Mouse (Mus musculus): Measurements from ENCODE around the gene Fhdc1. TPM values are rescaled to one million over a fixed set of nuclear protein-coding genes. Genes with fewer than 3 reads are reported as not detected.

Gene Fhdc1
- polyA plus RNA-seq, 1 experiment from 2014 or later: 5.7 TPM

GRCm38 (mm10) chr3:84465822-84466500 lies 14.3 kb downstream of the Fhdc1 start:
- Histone ChIP-seq H3K9ac (ENCODE audit: low read depth, low read length) (no peak overlapping the region), H3K27me3 (replicated peaks; ENCODE audit: control insufficient read depth, insufficient read depth, low read length) (no peaks in the 10 kb centered on the region), H3K9me3 (ENCODE audit: control insufficient read depth, low read length) (no peaks in the 10 kb centered on the region), H3K27ac (ENCODE audit: low read depth, low read length) (no peak overlapping the region), H3K36me3 (ENCODE audit: control insufficient read depth, insufficient read depth, low read length) (no peaks in the 10 kb centered on the region), H3K4me1 (ENCODE audit: control insufficient read depth, insufficient read depth, low read depth, low read length) (no peaks in the 10 kb centered on the region), H3K4me2 (ENCODE audit: low read length) (no peak overlapping the region), H3K4me3 (ENCODE audit: low read length) (no peak overlapping the region)
- 74% methylated on average over 6 of the region's 6 CpGs for WGBS
- no peak for ATAC-seq

DNA sequence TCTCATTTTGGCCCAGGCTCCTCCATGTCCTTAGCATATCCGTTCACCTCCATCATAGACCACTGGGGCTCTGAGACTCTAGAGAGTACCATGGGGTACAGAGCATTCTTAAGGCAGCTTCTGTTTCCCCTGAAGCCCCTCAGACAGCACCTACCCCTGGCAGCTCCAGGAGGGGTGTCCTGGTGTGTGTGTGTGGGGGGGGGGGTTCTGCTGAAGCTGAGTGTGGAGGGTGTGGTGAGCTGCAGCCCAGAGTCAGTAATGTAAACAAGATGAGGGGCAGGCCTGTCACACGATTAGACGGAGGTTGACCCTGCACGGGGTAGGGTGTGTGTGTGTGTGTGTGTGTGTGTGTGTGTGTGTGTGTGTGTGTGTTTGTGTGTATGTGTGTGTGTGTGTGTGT lies 18.5 kb downstream of the Fhdc1 start:
- Histone ChIP-seq H3K9me3 (ENCODE audit: control insufficient read depth, low read length) (no peaks in the 10 kb centered on the region), H3K9ac (ENCODE audit: low read depth, low read length) (no peak overlapping the region), H3K27me3 (replicated peaks; ENCODE audit: control insufficient read depth, insufficient read depth, low read length) (no peaks in the 10 kb centered on the region), H3K4me3 (ENCODE audit: low read length) (no peak overlapping the region), H3K36me3 (ENCODE audit: control insufficient read depth, insufficient read depth, low read length) (no peaks in the 10 kb centered on the region), H3K4me2 (ENCODE audit: low read length) (no peak overlapping the region), H3K27ac (ENCODE audit: low read depth, low read length) (no peak overlapping the region), H3K4me1 (ENCODE audit: control insufficient read depth, insufficient read depth, low read depth, low read length) (peaks cover 3% of the 10 kb centered on the region; the same call in 1 of the 2 replicates)
- WGBS: 36% methylated on average over 4 of the region's 4 CpGs
- no peak for ATAC-seq

DNA sequence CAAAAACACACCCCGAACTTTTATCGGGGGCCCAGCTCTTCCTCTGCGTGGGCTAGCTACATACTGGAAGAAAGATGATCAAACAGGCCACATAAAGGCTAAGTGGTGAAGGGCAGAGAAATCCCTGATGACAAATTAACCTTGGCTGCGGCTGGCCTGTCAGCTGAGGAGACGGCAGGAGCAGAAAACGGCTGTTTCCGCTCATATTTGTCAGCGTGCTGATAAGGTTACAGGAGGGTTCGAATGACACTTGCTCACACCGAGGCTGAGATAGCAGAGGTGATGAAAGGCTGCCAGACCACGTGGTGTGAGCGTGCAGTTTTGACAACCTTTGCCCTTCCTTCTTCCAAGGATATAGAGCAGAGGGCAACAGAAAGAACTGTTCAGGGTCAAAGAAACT lies 19.3 kb downstream of the Fhdc1 start:
- H3K9ac ChIP-seq (ENCODE audit: low read depth, low read length): no peak overlapping the region
- 38% methylated on average over 12 of the region's 12 CpGs for WGBS
- H3K4me3 ChIP-seq (ENCODE audit: low read length): no peak overlapping the region
- no peak overlapping the region for H3K27ac ChIP-seq (ENCODE audit: low read depth, low read length)
- H3K4me1 ChIP-seq (ENCODE audit: control insufficient read depth, insufficient read depth, low read depth, low read length): peaks cover 3% of the 10 kb centered on the region; the same call in 1 of the 2 replicates
- H3K9me3 ChIP-seq (ENCODE audit: control insufficient read depth, low read length): no peaks in the 10 kb centered on the region
- peak; percentile 34; the same call in 1 of the 2 replicates for ATAC-seq
- H3K36me3 ChIP-seq (ENCODE audit: control insufficient read depth, insufficient read depth, low read length): no peaks in the 10 kb centered on the region
- H3K27me3 ChIP-seq (replicated peaks; ENCODE audit: control insufficient read depth, insufficient read depth, low read length): no peaks in the 10 kb centered on the region
- H3K4me2 ChIP-seq (ENCODE audit: low read length): no peak overlapping the region

DNA sequence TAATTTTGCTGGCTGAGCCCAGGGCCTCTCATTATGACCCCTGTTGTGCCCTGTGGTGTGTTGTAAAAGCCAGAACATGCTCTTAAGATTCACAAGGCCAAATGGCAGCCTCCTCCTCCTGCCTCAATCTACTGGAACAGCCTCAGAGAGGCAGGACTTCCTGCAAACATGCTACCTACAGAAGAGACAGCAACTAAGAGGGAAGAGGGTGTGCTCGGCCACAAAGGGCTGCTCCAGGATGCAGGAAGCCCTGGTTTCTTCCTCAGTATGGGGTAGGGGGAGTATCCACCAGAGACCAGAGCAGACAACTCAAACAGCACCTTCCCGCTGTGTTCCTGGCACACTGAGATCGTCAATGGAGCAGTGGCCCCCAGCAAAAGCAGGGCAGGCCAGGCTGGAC lies 19.7 kb downstream of the Fhdc1 start:
- peak; percentile 27; the same call in 1 of the 2 replicates for ATAC-seq
- Histone ChIP-seq H3K9me3 (ENCODE audit: control insufficient read depth, low read length) (no peaks in the 10 kb centered on the region), H3K4me2 (ENCODE audit: low read length) (no peak overlapping the region), H3K9ac (ENCODE audit: low read depth, low read length) (no peak overlapping the region), H3K27ac (ENCODE audit: low read depth, low read length) (no peak overlapping the region), H3K4me1 (ENCODE audit: control insufficient read depth, insufficient read depth, low read depth, low read length) (peaks cover 3% of the 10 kb centered on the region; the same call in 1 of the 2 replicates), H3K27me3 (replicated peaks; ENCODE audit: control insufficient read depth, insufficient read depth, low read length) (no peaks in the 10 kb centered on the region), H3K4me3 (ENCODE audit: low read length) (no peak overlapping the region), H3K36me3 (ENCODE audit: control insufficient read depth, insufficient read depth, low read length) (no peaks in the 10 kb centered on the region)
- 37% methylated on average over 3 of the region's 3 CpGs for WGBS

DNA sequence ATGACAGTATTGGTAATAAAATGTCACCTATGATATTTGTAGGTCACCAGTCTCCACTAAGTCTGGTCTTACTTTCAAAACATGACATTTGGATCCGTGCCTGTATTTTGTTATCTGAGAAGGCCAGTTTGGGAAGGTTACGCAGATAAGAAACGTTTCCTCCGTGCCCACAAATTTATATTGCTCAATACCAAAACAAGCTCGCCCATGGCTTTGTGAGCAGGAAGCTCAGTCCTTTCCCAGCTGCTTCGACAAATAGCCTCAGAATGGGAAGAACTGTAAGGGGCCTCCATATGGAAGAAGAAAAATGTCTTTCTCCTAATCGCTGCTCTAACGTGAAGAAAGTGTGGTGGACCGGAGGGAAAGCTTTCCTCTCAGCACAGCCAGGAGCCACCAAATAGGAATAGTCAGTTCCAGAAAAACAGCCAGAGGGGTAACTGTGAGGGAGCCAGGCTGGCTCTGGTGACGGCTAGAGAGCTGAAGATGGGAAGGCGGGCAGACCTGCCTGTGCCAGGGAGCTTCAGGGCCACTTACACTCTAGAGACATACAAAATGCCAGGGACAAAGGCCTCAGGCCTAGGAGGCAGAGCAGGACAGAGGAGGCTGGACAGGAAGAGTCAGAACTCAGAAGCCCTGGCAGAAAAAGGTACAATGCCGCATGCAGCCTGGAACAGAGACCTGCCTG lies 24.4 kb downstream of the Fhdc1 start:
- H3K27me3 ChIP-seq (replicated peaks; ENCODE audit: control insufficient read depth, insufficient read depth, low read length): no peaks in the 10 kb centered on the region
- H3K9me3 ChIP-seq (ENCODE audit: control insufficient read depth, low read length): no peaks in the 10 kb centered on the region
- no peak overlapping the region for H3K4me2 ChIP-seq (ENCODE audit: low read length)
- ATAC-seq: no peak
- H3K4me3 ChIP-seq (ENCODE audit: low read length): no peak overlapping the region
- WGBS: 76% methylated on average over 12 of the region's 12 CpGs
- no peak overlapping the region for H3K27ac ChIP-seq (ENCODE audit: low read depth, low read length)
- H3K9ac ChIP-seq (ENCODE audit: low read depth, low read length): no peak overlapping the region
- H3K36me3 ChIP-seq (ENCODE audit: control insufficient read depth, insufficient read depth, low read length): peaks cover 2% of the 10 kb centered on the region; the same call in 1 of the 2 replicates
- peaks cover 3% of the 10 kb centered on the region; the same call in 1 of the 2 replicates for H3K4me1 ChIP-seq (ENCODE audit: control insufficient read depth, insufficient read depth, low read depth, low read length)

GRCm38 (mm10) chr3:84450651-84451050 lies 29.6 kb downstream of the Fhdc1 start:
- Histone ChIP-seq H3K4me3 (ENCODE audit: low read length) (no peak overlapping the region), H3K4me1 (ENCODE audit: control insufficient read depth, insufficient read depth, low read depth, low read length) (no peaks in the 10 kb centered on the region), H3K27ac (ENCODE audit: low read depth, low read length) (no peak overlapping the region), H3K27me3 (replicated peaks; ENCODE audit: control insufficient read depth, insufficient read depth, low read length) (no peaks in the 10 kb centered on the region), H3K9me3 (ENCODE audit: control insufficient read depth, low read length) (no peaks in the 10 kb centered on the region), H3K4me2 (ENCODE audit: low read length) (no peak overlapping the region), H3K36me3 (ENCODE audit: control insufficient read depth, insufficient read depth, low read length) (peaks cover 5% of the 10 kb centered on the region), H3K9ac (ENCODE audit: low read depth, low read length) (no peak overlapping the region)
- ATAC-seq: no peak
- WGBS: 58% methylated on average over 3 of the region's 3 CpGs

- no peak for ATAC-seq
Measured at GRCm38 (mm10) chr3:84449015-84449414, 31.2 kb downstream of the Fhdc1 start.

GRCm38 (mm10) chr3:84447803-84448202 lies 32.4 kb downstream of the Fhdc1 start:
- Histone ChIP-seq H3K9ac (ENCODE audit: low read depth, low read length) (no peak overlapping the region), H3K4me1 (ENCODE audit: control insufficient read depth, insufficient read depth, low read depth, low read length) (no peaks in the 10 kb centered on the region), H3K9me3 (ENCODE audit: control insufficient read depth, low read length) (no peaks in the 10 kb centered on the region), H3K27me3 (replicated peaks; ENCODE audit: control insufficient read depth, insufficient read depth, low read length) (no peaks in the 10 kb centered on the region), H3K4me2 (ENCODE audit: low read length) (no peak overlapping the region), H3K36me3 (ENCODE audit: control insufficient read depth, insufficient read depth, low read length) (peaks cover 13% of the 10 kb centered on the region), H3K27ac (ENCODE audit: low read depth, low read length) (no peak overlapping the region), H3K4me3 (ENCODE audit: low read length) (no peak overlapping the region)
- no peak for ATAC-seq
- 68% methylated on average over 5 of the region's 5 CpGs for WGBS

More at GRCm38 (mm10) chr3:84449015-84449414, 31.2 kb downstream of the Fhdc1 start:
- no peak overlapping the region for H3K4me3 ChIP-seq (ENCODE audit: low read length)
- no peaks in the 10 kb centered on the region for H3K27me3 ChIP-seq (replicated peaks; ENCODE audit: control insufficient read depth, insufficient read depth, low read length)
- no peak overlapping the region for H3K27ac ChIP-seq (ENCODE audit: low read depth, low read length)
- H3K36me3 ChIP-seq (ENCODE audit: control insufficient read depth, insufficient read depth, low read length): peaks cover 13% of the 10 kb centered on the region
- no peaks in the 10 kb centered on the region for H3K4me1 ChIP-seq (ENCODE audit: control insufficient read depth, insufficient read depth, low read depth, low read length)
- H3K9me3 ChIP-seq (ENCODE audit: control insufficient read depth, low read length): no peaks in the 10 kb centered on the region
- no peak overlapping the region for H3K4me2 ChIP-seq (ENCODE audit: low read length)
- no peak overlapping the region for H3K9ac ChIP-seq (ENCODE audit: low read depth, low read length)
- 87% methylated on average over 9 of the region's 9 CpGs for WGBS

GRCm38 (mm10) chr3:84445838-84446237 lies 34.4 kb downstream of the Fhdc1 start:
- Histone ChIP-seq H3K36me3 (ENCODE audit: control insufficient read depth, insufficient read depth, low read length) (peaks cover 11% of the 10 kb centered on the region), H3K9me3 (ENCODE audit: control insufficient read depth, low read length) (no peaks in the 10 kb centered on the region), H3K9ac (ENCODE audit: low read depth, low read length) (no peak overlapping the region), H3K27ac (ENCODE audit: low read depth, low read length) (no peak overlapping the region), H3K4me3 (ENCODE audit: low read length) (no peak overlapping the region), H3K4me2 (ENCODE audit: low read length) (no peak overlapping the region), H3K4me1 (ENCODE audit: control insufficient read depth, insufficient read depth, low read depth, low read length) (no peaks in the 10 kb centered on the region), H3K27me3 (replicated peaks; ENCODE audit: control insufficient read depth, insufficient read depth, low read length) (no peaks in the 10 kb centered on the region)
- 39% methylated on average over 9 of the region's 9 CpGs for WGBS
- no peak for ATAC-seq
